Mouse (Mus musculus) neutrophil, adult 5-6 weeks (primary cell): ENCODE results near the gene Card19. TPM values are rescaled to one million over a fixed set of nuclear protein-coding genes. Genes with fewer than 3 reads are reported as not detected.
A peak's percentile ranks its signal among the peaks of the same experiment; 100 is the strongest.

Source experiments
- ATAC-seq: fragments of 151-379, 151-347 bp; 2 replicates; pipeline ENCODE4 v1.8.0; 2017; ENCODE audit warnings: mild to moderate bottlenecking, moderate TSS enrichment; ENCODE audit not compliant: insufficient number of reproducible peaks, poor library complexity, low FRiP score, severe bottlenecking; ENCODE audit errors: extremely low read depth
- total RNA-seq: library from RNA; stranded (forward); fragments of 200-1000 nt; gene quantifications from 2 replicates; pipeline ENCODE4 v1.2.3, GENCODE M21; 2017

Card19 gene
- total RNA-seq, 1 experiment from 2014 or later, result 105 TPM

DNA sequence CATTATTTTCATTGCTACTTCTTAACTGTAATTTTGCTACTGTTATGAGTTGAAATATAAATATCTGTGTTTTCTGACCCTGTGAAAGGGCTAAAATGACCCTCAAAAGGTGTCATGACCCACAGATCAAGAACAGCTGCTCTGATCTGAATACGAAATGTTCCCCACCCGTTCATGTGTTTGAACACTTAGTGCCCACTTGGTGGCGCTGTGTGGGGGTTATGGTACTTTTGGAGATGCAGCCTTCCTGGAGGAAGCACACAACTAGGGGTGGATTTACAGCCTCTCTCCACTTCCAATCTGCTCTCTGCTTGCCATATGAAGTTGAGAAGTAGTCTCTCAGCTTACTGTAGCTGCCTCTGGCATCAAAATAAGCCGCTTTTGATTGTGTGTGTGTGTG is 18.9 kb upstream of the Card19 start:
- no peak for ATAC-seq

DNA sequence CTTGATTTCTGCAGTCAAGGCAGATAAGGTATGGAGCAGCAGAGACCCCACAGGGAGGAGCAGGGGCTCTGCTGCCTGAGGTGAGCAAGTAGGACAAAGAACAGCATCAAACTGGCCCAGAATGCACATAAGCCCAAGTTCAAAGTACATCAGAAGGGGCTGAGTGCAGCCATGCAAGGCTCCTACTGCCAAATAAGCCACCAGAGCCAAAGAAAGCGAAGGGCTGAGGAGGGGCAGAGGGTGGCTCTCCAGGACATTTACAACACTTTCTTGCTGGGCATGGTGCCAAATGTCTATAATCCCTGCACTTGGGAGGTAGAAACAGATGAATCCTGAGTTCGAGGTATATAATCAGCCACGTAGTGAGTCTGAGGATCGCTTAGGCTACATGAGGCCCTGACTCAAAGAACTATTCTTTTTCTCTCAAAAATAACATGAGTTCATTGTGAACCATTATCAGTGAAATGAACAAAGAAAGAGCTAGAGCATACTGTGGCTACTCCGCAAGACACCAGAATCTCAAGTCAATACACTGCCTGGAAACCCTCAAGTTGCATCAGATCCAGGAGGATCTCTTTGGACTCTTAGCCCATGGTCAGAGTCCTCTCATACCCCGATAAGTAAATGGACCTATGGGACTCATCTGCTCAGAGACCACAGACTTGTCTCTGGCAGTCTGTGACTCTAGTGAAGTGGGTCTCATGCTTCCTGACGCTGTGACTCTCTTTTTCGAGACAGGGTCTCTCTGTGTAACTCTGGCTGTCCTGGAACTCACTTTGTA is 18.1 kb upstream of the Card19 start:
- no peak for ATAC-seq

DNA sequence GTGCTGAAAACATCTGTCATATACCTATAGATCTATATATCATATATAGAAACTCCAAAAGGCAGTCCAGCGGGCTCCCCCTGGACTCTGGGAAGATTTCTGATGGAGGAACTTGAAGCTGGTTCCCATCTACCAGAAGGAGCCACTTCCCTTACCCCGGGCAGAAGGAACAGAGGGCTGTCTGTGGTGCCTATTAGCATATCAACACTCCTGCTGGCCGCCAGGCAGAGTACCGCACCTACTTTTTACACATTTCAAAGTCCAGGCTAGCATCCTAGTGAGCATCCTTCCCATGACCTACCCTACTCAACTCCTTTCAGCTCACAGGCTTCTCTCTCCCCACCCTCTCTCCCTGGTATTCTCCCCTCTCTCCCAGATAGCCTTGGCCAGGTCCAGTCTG is 9.8 kb upstream of the Card19 start:
- ATAC-seq, result peak; percentile 42; the same call in 1 of the 2 replicates

DNA sequence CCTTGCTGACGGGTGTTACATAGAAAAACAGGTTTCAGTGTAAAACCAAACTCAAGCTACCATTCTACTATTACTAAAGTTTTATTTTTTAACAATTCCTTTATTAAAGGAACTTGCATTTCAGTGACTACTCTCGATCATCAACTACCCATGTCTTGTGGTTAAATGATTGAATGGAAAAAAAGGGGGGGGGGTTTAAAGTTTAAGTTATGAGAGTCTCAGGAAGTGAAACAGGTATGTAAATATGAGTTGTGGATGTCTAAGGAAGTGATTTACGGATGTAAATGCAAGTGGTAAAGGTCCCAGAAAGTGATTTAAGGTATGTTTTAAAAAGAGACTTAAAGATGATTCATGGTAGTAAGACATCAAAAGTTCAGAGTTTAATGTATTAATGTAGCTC is 9.3 kb upstream of the Card19 start:
- peak; percentile 55 for ATAC-seq

DNA sequence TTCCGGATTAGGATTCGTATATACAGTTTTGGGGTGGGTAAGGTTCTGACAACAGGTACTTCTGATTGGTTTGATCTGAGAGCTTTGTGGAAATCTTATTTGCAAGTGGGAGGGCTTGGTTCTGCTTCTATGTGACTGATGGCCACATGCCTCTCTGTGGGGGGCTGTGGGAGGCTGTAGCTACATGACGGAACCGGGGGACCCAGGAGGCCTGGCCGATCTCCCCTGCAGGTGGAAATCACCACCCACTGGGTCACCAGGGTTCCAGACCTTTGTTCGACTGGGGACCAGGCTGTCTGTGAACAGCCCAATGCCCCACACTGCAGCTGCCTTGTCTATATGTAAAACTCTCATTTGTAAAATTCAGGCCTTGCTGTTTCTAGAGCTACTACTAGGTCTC is 8.9 kb upstream of the Card19 start:
- no peak for ATAC-seq

DNA sequence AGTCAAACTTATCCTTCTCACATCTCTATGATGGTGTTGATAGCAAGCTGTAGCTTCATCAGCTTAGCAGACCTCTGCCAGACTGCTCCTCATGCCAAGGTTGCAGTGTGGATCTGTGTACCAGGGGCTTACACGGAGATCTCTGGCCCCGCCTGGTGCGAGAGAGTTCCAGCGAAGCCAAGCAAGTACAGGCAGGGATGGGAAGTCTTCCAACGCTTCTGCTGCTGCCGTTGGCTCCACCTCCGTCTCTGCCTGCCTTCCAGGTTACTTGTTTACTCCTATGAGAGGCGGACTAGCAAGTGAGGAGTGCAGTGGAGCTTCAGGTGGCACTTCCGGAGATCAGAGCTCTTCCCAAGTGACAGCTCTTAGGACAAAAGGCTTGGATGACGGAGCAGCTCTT is 8.5 kb upstream of the Card19 start:
- no peak for ATAC-seq

DNA sequence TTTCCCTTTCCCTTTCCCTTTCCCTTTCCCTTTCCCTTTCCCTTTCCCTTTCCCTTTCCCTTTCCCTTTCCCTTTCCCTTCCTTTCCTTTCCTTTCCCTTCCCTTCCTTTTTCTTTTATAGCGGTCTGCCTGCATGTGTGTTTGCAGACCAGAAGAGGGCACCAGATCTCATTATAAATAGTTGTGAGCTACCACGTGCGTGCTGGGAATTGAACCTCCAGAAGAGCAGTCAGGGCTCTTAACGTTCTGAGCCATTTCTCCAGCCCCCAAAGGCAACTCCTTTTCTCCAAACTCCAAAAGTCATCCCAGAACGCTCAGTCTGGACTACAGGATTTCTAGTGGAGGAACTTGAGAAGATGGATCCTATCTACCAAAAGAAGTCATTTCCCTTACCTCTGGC is 5.1 kb upstream of the Card19 start:
- no peak for ATAC-seq

DNA sequence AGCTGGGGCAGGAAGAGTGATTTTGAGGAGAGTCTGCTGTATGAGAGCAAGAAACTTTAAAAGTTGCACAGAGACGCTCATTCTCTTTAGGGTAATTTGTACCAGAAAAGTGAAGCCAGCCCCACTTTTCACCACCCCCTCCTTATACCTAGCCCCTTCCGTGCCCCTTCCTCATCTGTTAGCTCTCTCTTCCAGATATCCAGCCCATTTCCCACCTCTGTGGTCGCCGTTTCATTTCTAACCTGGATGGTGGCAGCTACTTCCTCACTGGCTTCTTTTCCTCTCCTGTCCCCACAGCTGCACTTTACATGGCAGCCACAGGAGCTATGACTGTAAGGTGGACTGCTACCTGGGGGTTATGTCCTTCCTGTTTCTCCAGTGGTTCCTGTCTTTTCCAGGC is 3.5 kb upstream of the Card19 start:
- no peak for ATAC-seq

DNA sequence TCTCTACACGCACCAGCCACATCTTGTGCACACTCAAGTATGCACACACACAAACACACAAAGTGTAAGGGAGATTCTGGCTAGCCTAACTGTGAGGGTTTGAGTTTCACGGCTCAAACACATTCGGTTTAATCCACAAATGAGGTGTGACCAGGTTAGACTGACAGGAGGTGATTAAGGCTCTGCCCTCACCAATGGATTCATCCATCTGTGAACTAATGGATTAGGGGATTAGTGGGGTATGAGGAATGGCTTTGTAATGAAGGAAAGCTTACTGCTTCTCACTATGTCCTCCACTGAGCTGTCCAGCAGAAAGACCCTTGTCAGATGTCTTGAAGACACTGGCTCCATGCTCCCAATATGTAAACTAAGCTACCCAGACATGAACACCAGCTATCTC is 2.8 kb upstream of the Card19 start:
- no peak for ATAC-seq

DNA sequence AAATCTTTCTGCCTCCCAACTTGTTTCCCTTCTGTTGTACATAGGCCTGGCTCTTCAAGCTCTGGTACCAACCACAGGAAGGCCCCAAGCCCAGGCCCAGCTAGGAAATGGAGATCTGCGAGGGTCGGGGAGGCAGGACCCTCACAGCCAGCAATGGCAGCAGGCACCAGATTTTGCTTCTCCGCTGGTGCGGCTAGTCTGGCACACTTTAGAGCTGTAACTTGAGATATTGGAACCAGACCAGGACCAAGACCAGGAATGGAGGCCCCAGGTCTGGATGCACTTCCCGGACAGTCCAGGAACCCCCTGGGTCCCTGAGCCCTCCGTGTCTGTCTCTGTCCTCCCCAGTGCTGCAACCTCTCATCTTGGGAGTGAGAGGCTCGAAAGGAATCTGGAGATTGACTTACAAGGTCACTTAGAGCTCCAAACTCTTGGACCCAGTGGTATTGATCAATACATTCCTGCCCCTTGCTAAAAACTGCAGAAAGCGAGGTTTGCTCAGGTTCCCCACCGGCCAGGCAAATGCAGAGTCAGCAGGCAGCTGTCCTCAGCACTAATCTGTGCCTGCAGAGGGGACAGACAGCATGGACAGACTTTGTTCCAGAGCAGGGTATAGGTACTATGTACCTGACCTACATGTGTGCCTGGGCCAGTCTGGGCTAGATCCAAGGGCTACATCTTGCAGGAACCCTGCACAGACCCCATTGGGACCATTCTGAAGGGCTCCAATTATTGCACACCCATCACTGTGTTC is 1.1 kb upstream of the Card19 start:
- no peak for ATAC-seq

DNA sequence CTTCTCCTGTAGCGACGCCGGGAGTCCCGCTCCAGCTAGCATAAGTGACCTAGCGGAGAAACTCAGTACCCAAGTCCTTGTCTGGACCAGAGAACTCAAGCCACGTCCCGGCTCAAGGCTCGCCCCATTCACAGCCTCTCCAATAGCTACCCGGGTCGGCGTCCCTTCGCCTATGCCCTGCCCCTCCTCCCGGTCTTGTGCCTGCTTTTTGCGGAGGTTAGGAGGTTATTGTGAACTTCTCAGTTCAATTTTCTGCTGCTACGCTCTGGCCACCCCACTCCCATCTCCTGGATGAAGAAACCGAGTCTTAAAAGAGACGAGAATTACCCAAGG is 349 bp upstream of the Card19 start:
- no peak for ATAC-seq

DNA sequence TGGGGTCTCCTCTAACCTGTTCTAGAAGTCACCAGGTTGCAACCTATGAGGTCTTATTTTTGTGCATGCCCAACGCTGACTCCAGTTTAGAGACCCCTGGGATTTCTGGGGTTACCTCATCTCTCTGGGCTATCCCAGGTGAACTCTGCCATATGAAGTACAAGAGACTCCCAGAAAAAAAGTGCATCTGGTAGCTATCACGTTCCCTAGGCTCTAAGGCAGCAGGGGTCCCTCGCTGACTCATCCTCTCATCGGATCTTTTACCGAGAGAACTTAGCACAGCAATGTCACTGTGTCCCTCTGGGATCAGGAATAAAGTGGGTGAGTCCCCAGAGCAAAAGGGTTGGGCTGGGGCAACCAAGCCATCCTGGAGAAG is 721 bp downstream of the Card19 start:
- ATAC-seq, result no peak

DNA sequence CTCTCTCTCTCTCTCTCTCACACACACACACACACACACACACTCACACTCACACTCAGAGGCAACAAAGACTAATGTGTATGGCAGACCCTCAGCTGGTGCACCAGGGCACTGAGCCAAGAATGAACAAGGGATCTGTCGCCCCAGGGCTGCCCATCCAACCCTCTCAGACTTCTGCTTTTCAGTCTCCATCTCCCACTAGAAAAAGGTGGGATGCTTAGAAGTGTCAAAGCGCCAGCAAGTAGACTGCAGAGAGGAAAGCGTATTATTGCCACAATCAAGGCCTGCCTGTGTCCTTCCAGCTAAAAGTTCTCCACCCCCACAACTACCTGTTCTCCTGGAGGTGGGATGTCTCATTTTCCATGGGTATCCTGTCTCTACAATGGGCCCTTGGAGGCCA is 1.4 kb downstream of the Card19 start:
- ATAC-seq, result no peak

DNA sequence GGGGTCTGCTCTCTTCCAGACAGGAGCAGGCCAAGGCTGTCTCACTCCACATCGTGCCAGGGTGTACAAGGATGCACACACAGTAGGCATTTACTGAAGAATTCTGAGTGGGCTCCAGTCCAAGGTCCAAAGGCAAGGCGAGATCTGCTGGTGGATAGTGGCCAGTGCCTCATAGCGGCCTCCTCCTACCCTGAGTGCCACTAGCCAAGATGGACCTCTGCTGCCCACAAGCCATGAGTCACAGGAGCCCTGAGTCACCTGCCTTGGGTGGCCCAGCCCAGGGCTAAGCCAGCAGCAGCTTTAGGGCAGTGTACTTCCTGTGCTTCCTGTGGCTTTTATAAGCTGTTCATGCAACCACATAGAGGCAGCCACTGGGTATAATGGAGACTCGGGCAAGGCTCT is 2.3 kb downstream of the Card19 start:
- peak; percentile 70 for ATAC-seq

DNA sequence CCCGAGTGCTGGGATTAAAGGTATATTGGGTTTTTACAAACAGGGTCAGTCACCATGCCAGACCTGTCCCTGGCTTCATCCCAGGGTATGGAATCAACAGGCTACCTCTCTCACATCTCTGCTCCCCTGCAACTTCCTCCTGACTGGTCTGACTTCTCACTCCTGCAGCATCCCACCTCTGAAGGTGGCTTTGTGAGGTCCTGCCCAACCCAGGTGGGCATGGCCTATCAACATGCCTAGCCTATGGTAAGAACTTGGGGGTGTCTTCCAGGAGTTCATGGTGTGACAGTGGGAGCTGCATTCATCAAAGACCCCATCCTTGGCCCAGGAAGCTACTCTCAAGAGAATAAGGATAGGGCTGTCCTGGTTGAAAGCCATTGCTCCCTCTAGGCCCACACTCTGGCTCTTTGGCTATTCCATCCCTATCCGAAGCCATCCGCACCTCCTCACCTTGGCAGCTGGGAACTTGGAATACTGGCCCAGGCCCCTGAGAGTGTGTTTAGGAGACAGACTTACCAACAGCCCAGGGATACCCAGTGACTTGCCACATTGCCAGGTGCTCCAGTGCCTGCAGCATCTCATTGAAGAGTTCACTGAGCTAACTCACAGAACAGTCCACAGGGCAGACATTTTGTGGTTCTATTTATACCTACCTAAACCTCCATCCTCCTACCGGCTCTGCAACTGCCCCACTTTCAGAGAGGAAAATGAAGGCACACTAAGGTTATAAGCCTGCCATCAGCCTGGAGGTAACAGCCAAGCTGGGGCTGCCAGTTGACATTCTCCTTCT is 2.9 kb downstream of the Card19 start:
- no peak for ATAC-seq

DNA sequence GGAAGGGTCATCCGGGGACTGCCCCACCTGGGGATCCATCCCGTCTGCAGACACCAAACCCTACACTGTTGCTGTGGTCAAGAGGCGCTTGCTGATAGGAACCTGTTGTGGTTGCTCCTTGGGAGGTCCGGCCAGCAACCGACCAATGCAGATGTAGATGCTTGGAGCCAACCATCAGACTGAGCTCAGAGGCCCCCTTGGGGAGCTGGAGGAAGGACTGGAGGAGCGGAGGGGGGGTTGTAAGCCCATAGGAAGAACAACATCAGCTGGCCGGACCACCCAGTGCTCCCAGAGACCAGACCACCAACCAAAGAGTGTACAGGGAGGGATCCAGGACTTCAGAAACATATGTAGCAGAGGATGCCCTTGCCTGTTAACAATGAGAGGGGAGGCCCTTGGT is 6.5 kb downstream of the Card19 start:
- ATAC-seq, result no peak

DNA sequence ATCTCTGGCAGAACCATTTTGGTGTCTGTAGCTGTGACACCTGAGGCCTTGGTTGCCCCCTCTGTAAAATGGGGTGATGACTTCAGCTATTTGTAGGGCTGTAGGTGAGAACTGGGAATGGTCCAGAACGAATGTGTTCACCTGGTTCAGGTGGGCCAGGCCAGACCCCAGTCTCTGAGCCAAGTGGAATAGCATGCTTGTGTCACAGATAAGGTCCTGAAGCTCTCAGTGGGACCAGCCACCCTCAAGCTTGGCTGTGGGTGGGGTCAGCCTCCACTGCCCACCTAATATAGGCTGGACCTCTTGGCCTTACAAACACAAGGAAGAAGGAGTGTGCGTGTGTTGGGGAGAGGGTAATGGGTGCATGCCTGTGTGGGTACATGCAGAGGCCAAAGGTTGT is 9.5 kb downstream of the Card19 start:
- ATAC-seq, result no peak

DNA sequence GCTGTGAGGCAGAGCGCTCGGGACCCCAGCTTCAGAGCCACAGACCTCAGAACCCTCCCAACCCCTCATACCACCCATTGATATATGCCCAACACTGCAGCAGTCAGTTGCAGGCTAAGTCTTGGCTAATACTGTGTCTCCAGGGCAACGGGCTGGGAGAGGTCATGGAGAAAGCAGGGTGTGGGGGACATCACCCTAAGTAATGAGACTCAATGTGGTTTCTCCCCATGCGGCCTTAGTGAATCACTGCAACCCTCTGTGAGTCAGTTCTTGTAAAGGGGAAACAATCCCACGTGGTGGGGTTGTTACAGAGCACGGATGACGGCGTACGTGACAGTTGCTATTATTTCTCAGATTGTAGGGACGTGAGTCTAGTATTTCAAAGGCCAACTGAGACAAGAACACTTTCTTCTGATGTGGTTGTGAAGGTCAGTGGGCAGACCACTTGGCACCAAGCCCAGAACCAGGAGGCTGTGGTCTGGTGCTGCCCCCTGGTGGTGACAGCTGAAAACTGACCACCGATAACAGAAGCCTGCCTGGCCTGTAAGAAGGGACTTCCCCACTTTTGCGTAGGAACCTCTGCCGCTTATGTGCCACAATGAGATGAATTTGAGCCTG is 10.3 kb downstream of the Card19 start:
- ATAC-seq, result peak; percentile 67

DNA sequence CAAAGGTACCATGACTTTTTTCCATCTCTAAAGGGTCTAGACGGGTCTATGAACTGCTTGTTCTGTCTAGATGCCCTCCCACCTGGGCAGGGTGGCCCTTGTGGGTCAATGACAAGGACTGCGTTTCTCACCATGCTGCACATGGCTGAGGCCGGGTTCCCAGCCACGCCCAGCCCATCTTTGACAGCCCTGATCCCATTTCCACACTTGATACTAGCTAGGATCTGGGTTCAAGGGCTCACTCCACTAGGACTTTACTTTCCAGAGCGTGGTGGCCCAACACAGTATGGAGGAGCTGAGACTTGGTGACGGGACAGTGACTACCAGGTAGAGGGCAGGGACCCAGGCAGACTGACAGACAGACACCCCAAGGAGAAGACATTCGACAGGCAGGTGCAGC is 13.3 kb downstream of the Card19 start:
- no peak for ATAC-seq

DNA sequence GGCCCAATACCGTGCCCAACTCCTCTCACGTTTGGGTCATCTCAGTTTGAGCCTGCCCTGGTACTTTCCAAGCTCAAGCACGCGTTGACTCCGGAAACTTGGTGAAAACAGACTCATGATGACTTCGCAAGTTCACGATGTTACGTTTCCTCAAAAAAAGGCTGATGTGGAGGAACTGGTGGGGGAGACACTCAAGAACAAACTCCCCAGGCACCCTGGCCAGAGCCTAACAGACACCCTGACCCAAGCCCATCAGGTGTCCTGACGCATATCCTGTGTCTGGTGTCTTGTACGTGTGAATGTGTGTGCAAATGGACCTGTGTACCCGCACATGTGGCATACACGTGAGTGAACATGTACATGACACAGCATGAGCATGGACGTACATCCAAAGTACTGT is 15.1 kb downstream of the Card19 start:
- ATAC-seq, result peak; percentile 59
